1 mouse cellular context compared by ENCODE assay signal in the genomic region with DNA sequence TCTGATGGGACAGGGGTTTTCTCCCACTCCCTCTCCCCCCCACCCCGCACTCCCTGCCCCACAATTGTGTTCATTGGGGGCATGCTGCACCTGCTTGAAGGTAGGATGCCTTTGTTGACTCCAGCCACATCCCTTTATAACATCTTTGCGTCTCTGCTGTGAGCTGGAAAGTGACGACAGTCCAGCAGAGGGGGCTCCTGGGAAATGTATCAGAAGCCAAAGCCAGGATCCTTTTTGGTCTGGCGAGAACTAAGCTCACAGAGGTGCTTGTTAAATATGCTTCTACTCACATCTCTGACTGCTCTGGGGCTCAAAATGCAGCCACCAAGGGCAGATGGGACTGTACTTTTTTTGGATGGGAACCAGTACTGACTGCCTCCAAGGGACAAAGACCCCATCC.
TF ChIP-seq lines count a peak whose summit lies in the region.

No protein-coding gene starts in this region.

TF ChIP-seq in MEL, 35 proteins besides CTCF, POLR2A, EP300 and RAD21:
- TF ChIP-seq RCOR1 (IDR thresholded peaks at IDR 0.05; ENCODE audit: low read depth, low read length) (no peak), ZC3H11A (IDR thresholded peaks at IDR 0.05; ENCODE audit: low read depth, low read length) (0 out of 2 replicates have a peak, but pooled peaks have one; percentile 13), UBTF (IDR thresholded peaks at IDR 0.05; ENCODE audit: borderline replicate concordance, insufficient read depth, low read depth, low read length) (no peak), HCFC1 (IDR thresholded peaks at IDR 0.05; ENCODE audit: low read depth, low read length) (no peak), ELF1 (IDR thresholded peaks at IDR 0.05; ENCODE audit: low read depth, low read length) (no peak), SMC3 (IDR thresholded peaks at IDR 0.05; ENCODE audit: low read depth, low read length) (peak; percentile 27), NELFE (IDR thresholded peaks at IDR 0.05; ENCODE audit: low read depth, low read length) (no peak), ZNF384 (IDR thresholded peaks at IDR 0.05; ENCODE audit: low read depth, low read length) (no peak), KAT2A (conservative IDR thresholded peaks at IDR 0.05; ENCODE audit: low read depth, low read length) (no peak), E2F4 (IDR thresholded peaks at IDR 0.05; ENCODE audit: borderline replicate concordance, low read depth, low read length) (no peak), GABPA (IDR thresholded peaks at IDR 0.05; ENCODE audit: low read depth, low read length) (no peak)
